Mouse (Mus musculus): ENCODE results near the gene Smg1.

- no peak for TF ChIP-seq CTCF (IDR thresholded peaks at IDR 0.05; ENCODE audit: low read depth, low read length)
- TF ChIP-seq POLR2A (IDR thresholded peaks at IDR 0.05; ENCODE audit: borderline replicate concordance, low read depth, low read length), result no peak
Measured at GRCm38 (mm10) chr7:118242309-118242708, 1.2 kb downstream of the Smg1 start.

All from bone marrow macrophage, adult 2 months (primary cell).